Mouse (Mus musculus) cortical plate, adult 2 months (tissue): ENCODE measurements at regions not wholly inside any gene's neighbourhood (a gene's known extent, or its start where the extent isn't known, plus 50 kb on each side); places are given as distances from the start of the nearest gene placed in this dataset.

Source experiments
- H3K27ac ChIP-seq: fragments of 200-500 bp; 2 replicates; pipeline ENCODE4 v1.5.1; 2012; ENCODE audit warnings: low read length, control low read depth, inconsistent platforms; ENCODE audit not compliant: insufficient read depth
- H3K4me1 ChIP-seq: fragments of 200-500 bp; 2 replicates; pipeline ENCODE4 v1.6.1; 2011; ENCODE audit warnings: low read length; ENCODE audit not compliant: control insufficient read depth, insufficient read depth
- H3K4me3 ChIP-seq: fragments of 200-500 bp; 2 replicates; pipeline ENCODE4 v1.5.1; 2011; ENCODE audit warnings: mild to moderate bottlenecking, low read length, control low read depth; ENCODE audit not compliant: insufficient read depth
- CTCF ChIP-seq: fragments of 200-500 bp; IDR thresholded peaks from 2 replicates; pipeline ENCODE4 v1.5.1; 2011; ENCODE audit warnings: mild to moderate bottlenecking, control low read depth, low read length; ENCODE audit not compliant: insufficient read depth; ENCODE audit errors: extremely low read depth
- POLR2A ChIP-seq: fragments of 200-500 bp; IDR thresholded peaks from 2 replicates; pipeline ENCODE4 v1.6.1; 2011; ENCODE audit warnings: mild to moderate bottlenecking, low read length, control low read depth; ENCODE audit not compliant: insufficient read depth; ENCODE audit errors: extremely low read depth

DNA sequence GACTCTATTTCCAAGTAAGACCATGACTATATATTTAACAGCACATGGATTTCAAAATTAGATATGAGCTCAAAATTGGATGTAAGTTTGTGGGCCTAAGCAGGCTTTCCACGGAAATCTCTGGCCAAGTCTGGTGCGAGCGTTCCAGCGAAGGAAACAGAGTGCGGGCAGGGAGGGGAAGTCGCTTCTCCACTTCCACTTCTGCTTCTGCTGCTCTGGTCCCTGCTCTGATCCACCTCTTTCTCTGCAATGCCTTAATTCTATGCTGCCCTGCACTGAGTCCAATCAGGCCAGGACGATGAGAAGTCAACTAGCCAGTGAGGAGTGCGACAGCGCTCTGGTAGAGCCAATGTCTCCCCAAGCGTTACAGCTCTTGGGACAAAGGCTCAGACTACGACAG is 2085.3 kb downstream of the 9330182O14Rik start:
- no peak overlapping the region for H3K4me3 ChIP-seq
- H3K4me1 ChIP-seq = no peaks in the 10 kb centered on the region
- TF ChIP-seq CTCF (no peak), POLR2A (no peak)
- H3K27ac ChIP-seq = no peak overlapping the region

DNA sequence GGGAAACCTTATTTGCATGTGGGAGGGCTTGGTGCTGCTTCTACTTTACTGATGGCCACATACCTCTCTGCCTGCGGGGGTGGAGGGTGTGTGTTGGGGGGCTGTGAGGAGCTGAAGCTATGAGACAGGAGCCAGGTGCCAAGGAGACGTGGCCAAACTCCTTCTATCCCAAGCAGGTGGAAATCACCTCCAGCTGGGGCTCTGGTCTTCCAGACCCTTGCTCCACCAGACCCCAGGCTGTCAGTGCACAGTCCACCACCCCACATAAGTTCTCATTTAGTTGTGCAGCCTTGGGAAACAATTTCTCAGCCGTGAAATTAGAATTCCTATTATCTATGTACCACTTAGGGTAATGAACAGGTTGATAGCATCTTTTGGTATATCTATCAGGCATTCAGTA is 2085.8 kb downstream of the 9330182O14Rik start:
- no peak for TF ChIP-seq CTCF
- TF ChIP-seq POLR2A = no peak
- no peaks in the 10 kb centered on the region for H3K4me1 ChIP-seq
- H3K27ac ChIP-seq = no peak overlapping the region

DNA sequence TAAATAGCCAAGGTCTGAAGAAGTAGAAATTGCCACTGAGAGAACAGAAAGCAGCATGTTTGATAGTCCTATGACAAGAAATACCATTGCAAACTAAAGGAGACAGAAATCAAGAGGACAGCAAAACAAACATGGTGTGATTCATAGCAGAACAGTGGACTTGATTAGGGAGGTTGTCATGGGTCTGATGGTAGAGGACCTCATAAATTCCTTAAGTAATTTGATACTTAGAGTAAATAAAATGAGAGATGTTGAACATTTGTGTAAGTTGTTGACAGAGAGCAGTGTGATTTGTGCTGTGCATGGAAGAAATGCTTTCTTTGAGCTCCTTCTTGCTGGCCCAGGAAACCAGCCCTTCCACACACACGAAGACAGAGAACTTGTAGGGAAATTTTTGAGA is 2090.8 kb downstream of the 9330182O14Rik start:
- TF ChIP-seq CTCF = no peak
- TF ChIP-seq POLR2A = no peak
- no peak overlapping the region for H3K4me3 ChIP-seq
- H3K27ac ChIP-seq = no peak overlapping the region
- no peaks in the 10 kb centered on the region for H3K4me1 ChIP-seq

More for the DNA sequence above, 2085.8 kb downstream of the 9330182O14Rik start:
- H3K4me3 ChIP-seq = no peak overlapping the region

DNA sequence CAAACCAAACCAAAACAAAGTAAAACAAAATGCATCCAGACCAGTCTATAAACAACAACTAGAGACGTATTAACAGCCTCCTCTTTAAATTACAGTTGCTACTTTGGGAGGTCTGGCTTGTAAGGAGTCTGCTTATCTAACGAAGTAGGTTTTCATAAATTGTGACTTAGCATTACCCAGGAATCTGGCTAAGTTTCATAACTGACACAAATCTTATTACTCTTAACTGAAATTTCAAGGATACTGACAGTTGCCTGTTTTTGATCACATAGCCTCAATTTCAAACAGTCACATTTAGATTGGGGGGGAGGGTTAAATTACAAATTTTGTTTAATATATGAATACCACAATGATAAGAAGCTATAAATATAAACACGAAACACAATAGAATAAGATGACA is 2097.5 kb downstream of the 9330182O14Rik start:
- no peaks in the 10 kb centered on the region for H3K4me1 ChIP-seq
- no peak overlapping the region for H3K4me3 ChIP-seq
- no peak for TF ChIP-seq CTCF
- no peak for TF ChIP-seq POLR2A
- no peak overlapping the region for H3K27ac ChIP-seq

DNA sequence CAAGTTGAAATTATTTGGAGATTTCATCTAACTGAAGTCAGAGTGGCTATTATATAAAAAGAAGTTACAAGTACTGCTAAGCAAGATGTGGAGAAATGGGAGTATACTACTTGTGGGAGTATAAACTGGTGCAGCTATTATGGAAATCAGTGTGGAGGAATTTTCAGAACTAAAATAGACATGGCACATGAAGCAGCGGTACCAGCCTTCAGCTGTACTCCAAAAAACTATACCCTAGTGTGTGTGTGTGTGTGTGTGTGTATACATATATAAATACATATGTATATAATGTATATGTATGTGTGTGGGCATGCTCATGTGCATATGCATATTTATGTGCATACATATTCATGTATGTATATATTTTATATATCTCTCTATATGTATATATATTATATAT is 2112.6 kb downstream of the 9330182O14Rik start:
- TF ChIP-seq POLR2A = no peak
- TF ChIP-seq CTCF = no peak
- Histone ChIP-seq H3K4me1 (no peaks in the 10 kb centered on the region), H3K27ac (no peak overlapping the region), H3K4me3 (no peak overlapping the region)

DNA sequence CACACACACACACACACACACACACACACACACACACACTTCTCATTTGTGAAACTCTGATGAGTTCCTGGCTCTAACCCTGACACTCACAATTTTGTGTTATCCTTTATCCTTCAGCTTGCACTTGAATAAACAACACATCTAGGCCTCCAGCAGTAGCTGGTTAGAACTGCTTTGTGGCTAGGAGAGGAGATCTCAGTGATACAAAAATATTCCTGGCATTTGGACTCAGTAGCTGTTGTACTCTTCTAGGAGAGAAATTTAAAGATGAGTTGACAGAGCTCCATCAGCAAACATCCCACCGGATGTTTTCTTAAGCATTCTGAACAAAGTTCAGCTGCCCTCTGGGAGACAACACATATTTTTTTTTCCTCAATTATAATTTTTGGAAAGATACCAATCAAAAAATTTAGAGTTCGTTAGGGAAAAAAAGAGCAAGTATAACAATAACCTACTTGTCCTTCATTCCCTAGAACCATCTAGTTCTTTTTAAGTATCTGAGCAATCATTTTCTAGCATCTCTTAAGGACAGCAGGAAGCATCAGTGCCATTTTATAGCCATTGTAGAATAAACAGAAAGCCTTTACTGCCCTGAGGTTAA is 2118.7 kb downstream of the 9330182O14Rik start:
- Histone ChIP-seq H3K4me1 (no peaks in the 10 kb centered on the region), H3K4me3 (no peak overlapping the region), H3K27ac (no peak overlapping the region)
- TF ChIP-seq POLR2A (no peak), CTCF (no peak)

DNA sequence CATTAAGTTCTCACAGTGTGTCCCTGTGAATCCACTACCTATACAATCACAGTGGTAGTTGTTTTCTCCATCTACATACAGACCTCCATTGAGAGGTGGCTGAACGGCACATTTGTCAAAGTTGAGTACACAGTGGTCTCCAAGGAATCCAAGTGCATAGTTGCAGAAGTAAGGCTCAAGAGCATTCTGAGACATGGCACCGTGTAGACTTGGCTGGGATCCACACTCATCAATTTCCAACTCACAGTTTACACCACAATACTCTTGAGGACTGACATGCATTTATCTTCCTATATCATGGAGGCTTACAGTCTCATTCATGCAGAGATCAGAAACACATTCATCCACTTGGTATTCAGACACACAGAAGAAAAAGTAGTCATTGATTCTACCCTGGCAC is 2122.2 kb downstream of the 9330182O14Rik start:
- H3K4me3 ChIP-seq = no peak overlapping the region
- TF ChIP-seq POLR2A = no peak
- no peak for TF ChIP-seq CTCF
- no peak overlapping the region for H3K27ac ChIP-seq
- H3K4me1 ChIP-seq = no peaks in the 10 kb centered on the region

DNA sequence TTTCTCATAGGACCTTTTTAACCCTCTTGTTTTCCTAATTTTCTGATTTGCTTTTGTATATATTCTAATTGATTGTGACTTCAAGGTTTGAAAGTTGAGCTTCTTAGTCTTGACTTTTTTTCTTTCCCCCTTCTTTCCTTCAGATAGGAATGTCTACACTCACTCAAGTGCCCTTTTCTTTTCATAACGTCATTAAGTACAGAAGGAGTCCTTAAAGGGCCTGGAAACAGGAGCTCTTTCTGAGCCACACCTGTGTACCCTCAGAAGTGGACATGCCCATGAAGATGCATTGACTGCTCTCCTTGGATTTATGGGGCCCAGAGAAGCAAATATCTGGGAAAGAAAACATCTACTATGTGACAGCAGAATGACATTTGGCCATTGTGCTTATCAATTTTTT is 2141.0 kb downstream of the 9330182O14Rik start:
- no peak for TF ChIP-seq POLR2A
- no peak for TF ChIP-seq CTCF
- Histone ChIP-seq H3K27ac (no peak overlapping the region), H3K4me3 (no peak overlapping the region), H3K4me1 (no peaks in the 10 kb centered on the region)

DNA sequence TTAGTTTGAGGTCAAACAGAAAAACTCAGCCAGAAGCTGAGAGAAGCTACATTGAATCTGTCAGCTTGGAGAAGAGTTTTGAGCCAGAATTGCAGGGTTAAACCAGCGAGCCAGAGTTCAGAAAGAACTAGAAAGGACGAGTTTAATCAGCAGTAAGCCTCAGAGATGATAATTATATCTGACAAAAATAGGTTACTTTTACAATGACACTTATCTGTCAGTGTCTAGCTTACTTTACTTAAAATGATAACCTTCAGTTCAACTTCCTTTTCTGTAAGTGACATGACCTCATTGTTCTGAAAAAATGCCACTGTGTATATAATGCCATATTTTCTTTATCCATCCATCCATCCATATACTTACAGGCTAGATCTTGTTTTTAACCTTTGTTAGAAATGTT is 2143.1 kb downstream of the 9330182O14Rik start:
- TF ChIP-seq CTCF = no peak
- no peak for TF ChIP-seq POLR2A
- Histone ChIP-seq H3K4me1 (no peaks in the 10 kb centered on the region), H3K4me3 (no peak overlapping the region), H3K27ac (no peak overlapping the region)

DNA sequence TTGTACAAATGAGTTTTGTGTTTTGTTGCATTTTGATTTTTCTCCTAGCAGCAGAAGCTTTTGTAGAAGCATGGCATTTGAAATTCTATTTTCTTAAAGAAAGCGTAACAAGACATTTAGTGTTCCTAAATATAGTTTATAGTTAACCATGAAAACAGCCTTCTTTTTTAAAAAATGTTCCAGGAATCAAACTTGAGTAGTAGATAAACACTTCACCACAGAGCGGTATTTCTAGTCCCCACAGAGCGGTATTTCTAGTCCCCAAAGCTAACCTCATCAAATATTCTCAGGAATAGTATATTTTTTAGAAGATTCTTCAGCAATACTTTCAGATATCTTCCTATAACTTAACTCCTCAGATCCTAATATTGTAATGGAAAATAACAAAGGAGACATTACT is 2146.6 kb downstream of the 9330182O14Rik start:
- Histone ChIP-seq H3K4me3 (no peak overlapping the region), H3K27ac (no peak overlapping the region), H3K4me1 (no peaks in the 10 kb centered on the region)
- TF ChIP-seq POLR2A = no peak
- no peak for TF ChIP-seq CTCF

DNA sequence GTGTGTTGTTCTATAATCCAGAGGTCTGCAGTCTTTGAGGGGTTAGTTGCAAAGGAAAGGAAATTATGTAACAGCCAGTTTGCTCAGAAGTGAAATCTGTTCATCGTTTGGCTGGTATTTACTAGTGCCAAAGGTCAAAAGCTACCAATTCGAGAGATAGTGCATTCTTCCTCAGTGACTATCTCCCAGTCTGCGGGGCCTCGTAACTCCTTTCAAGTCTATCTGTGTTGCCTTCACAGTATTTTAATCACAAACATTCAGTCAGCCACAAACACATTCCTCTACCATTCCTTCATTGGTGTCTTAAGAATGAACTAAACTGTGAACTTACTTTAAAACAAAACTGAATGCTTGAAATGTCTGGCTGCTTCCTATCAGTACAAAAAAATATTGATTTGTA is 2162.2 kb downstream of the 9330182O14Rik start:
- Histone ChIP-seq H3K4me1 (no peaks in the 10 kb centered on the region), H3K27ac (no peak overlapping the region), H3K4me3 (no peak overlapping the region)
- no peak for TF ChIP-seq CTCF
- no peak for TF ChIP-seq POLR2A
